Mouse (Mus musculus): ENCODE results near the gene Axin2.

- TF ChIP-seq CTCF (IDR thresholded peaks at IDR 0.05; ENCODE audit: borderline replicate concordance, insufficient read depth, low read length) (no peak), POLR2A (IDR thresholded peaks at IDR 0.05; ENCODE audit: low read depth, low read length) (no peak)
These were observed 35.8 kb downstream of the Axin2 start for GRCm38 (mm10) chr11:108955943-108956342.

All from embryonic fibroblast, embryonic 13.5 days (primary cell).